Mouse (Mus musculus): Measurements from ENCODE around the gene Ppp1r14d. TPM values are rescaled to one million over a fixed set of nuclear protein-coding genes. Genes with fewer than 3 reads are reported as not detected.

The Ppp1r14d gene
- total and polyA plus RNA-seq, 2 experiments from 2014 or later: not detected

- Histone ChIP-seq H3K36me3 (ENCODE audit: insufficient read depth) (peaks cover 1% of the 10 kb centered on the region; the same call in 1 of the 2 replicates), H3K4me3 (ENCODE audit: low read depth, low read length) (no peak overlapping the region), H3K27ac (ENCODE audit: low read depth, low read length) (no peak overlapping the region), H3K9ac (no peak overlapping the region), H3K4me2 (ENCODE audit: low read depth) (no peak overlapping the region), H3K9me3 (ENCODE audit: low read length) (no peaks in the 10 kb centered on the region), H3K27me3 (ENCODE audit: insufficient read depth, low read length) (no peaks in the 10 kb centered on the region), H3K4me1 (ENCODE audit: insufficient read depth) (no peaks in the 10 kb centered on the region)
- ATAC-seq (no peak), DNase-seq (no peak)
- no peak for TF ChIP-seq CTCF (IDR thresholded peaks at IDR 0.05; ENCODE audit: low read depth)
- 88% methylated on average over 5 of the region's 5 CpGs for WGBS
Observed at GRCm38 (mm10) chr2:119190969-119191368, 38.7 kb downstream of the Ppp1r14d start.

GRCm38 (mm10) chr2:119189029-119189710 is 40.5 kb downstream of the Ppp1r14d start:
- Histone ChIP-seq H3K9ac (no peak overlapping the region), H3K27ac (ENCODE audit: low read depth, low read length) (no peak overlapping the region), H3K9me3 (ENCODE audit: low read length) (no peaks in the 10 kb centered on the region), H3K36me3 (ENCODE audit: insufficient read depth) (peaks cover 15% of the 10 kb centered on the region), H3K4me2 (ENCODE audit: low read depth) (peak overlapping the region; percentile 39), H3K4me1 (ENCODE audit: insufficient read depth) (no peaks in the 10 kb centered on the region), H3K4me3 (ENCODE audit: low read depth, low read length) (peak overlapping the region; percentile 16; the same call in 1 of the 2 replicates), H3K27me3 (ENCODE audit: insufficient read depth, low read length) (no peaks in the 10 kb centered on the region)
- 7% methylated on average over 15 of the region's 15 CpGs for WGBS
- DNase-seq (peak; percentile 85), ATAC-seq (peak; percentile 93)
- peak; percentile 84 for TF ChIP-seq CTCF (IDR thresholded peaks at IDR 0.05; ENCODE audit: low read depth)

GRCm38 (mm10) chr2:119182914-119183313 is 46.8 kb downstream of the Ppp1r14d start:
- H3K9me3 ChIP-seq (ENCODE audit: low read length): no peaks in the 10 kb centered on the region
- TF ChIP-seq CTCF (IDR thresholded peaks at IDR 0.05; ENCODE audit: low read depth): no peak
- no peak for ATAC-seq
- WGBS: 82% methylated on average over 7 of the region's 7 CpGs
- no peak overlapping the region for H3K4me2 ChIP-seq (ENCODE audit: low read depth)
- H3K27me3 ChIP-seq (ENCODE audit: insufficient read depth, low read length): no peaks in the 10 kb centered on the region
- no peak overlapping the region for H3K9ac ChIP-seq
- DNase-seq: no peak
- no peak overlapping the region for H3K4me3 ChIP-seq (ENCODE audit: low read depth, low read length)
- H3K4me1 ChIP-seq (ENCODE audit: insufficient read depth): no peaks in the 10 kb centered on the region
- peaks cover 61% of the 10 kb centered on the region for H3K36me3 ChIP-seq (ENCODE audit: insufficient read depth)
- H3K27ac ChIP-seq (ENCODE audit: low read depth, low read length): no peak overlapping the region

GRCm38 (mm10) chr2:119177384-119177939 is 52.2 kb downstream of the Ppp1r14d start:
- no peak for DNase-seq
- H3K36me3 ChIP-seq (ENCODE audit: insufficient read depth): peaks cover 46% of the 10 kb centered on the region
- 93% methylated on average over 5 of the region's 5 CpGs for WGBS
- H3K4me3 ChIP-seq (ENCODE audit: low read depth, low read length): no peak overlapping the region
- H3K9ac ChIP-seq: no peak overlapping the region
- TF ChIP-seq CTCF (IDR thresholded peaks at IDR 0.05; ENCODE audit: low read depth): no peak
- H3K4me2 ChIP-seq (ENCODE audit: low read depth): no peak overlapping the region
- H3K27me3 ChIP-seq (ENCODE audit: insufficient read depth, low read length): no peaks in the 10 kb centered on the region
- no peak for ATAC-seq
- no peaks in the 10 kb centered on the region for H3K9me3 ChIP-seq (ENCODE audit: low read length)
- no peaks in the 10 kb centered on the region for H3K4me1 ChIP-seq (ENCODE audit: insufficient read depth)
- H3K27ac ChIP-seq (ENCODE audit: low read depth, low read length): no peak overlapping the region

- H3K4me1 ChIP-seq (ENCODE audit: insufficient read depth): no peaks in the 10 kb centered on the region
- H3K27ac ChIP-seq (ENCODE audit: low read depth, low read length): no peak overlapping the region
- H3K9ac ChIP-seq: no peak overlapping the region
- DNase-seq (no peak), ATAC-seq (no peak)
- no peak overlapping the region for H3K4me3 ChIP-seq (ENCODE audit: low read depth, low read length)
- H3K36me3 ChIP-seq (ENCODE audit: insufficient read depth): peaks cover 53% of the 10 kb centered on the region
- no peak for TF ChIP-seq CTCF (IDR thresholded peaks at IDR 0.05; ENCODE audit: low read depth)
- no peak overlapping the region for H3K4me2 ChIP-seq (ENCODE audit: low read depth)
- 62% methylated on average over 3 of the region's 3 CpGs for WGBS
- no peaks in the 10 kb centered on the region for H3K27me3 ChIP-seq (ENCODE audit: insufficient read depth, low read length)
- H3K9me3 ChIP-seq (ENCODE audit: low read length): no peaks in the 10 kb centered on the region
Observed at GRCm38 (mm10) chr2:119176761-119177160, 52.9 kb downstream of the Ppp1r14d start.

GRCm38 (mm10) chr2:119175614-119176013 is 54.1 kb downstream of the Ppp1r14d start:
- H3K4me2 ChIP-seq (ENCODE audit: low read depth): no peak overlapping the region
- no peak for TF ChIP-seq CTCF (IDR thresholded peaks at IDR 0.05; ENCODE audit: low read depth)
- no peak overlapping the region for H3K4me3 ChIP-seq (ENCODE audit: low read depth, low read length)
- no peaks in the 10 kb centered on the region for H3K27me3 ChIP-seq (ENCODE audit: insufficient read depth, low read length)
- ATAC-seq: no peak
- DNase-seq: no peak
- 78% methylated on average over 6 of the region's 6 CpGs for WGBS
- peaks cover 50% of the 10 kb centered on the region for H3K36me3 ChIP-seq (ENCODE audit: insufficient read depth)
- H3K9me3 ChIP-seq (ENCODE audit: low read length): no peaks in the 10 kb centered on the region
- no peak overlapping the region for H3K27ac ChIP-seq (ENCODE audit: low read depth, low read length)
- H3K9ac ChIP-seq: no peak overlapping the region
- H3K4me1 ChIP-seq (ENCODE audit: insufficient read depth): no peaks in the 10 kb centered on the region

- Histone ChIP-seq H3K4me1 (ENCODE audit: insufficient read depth) (no peaks in the 10 kb centered on the region), H3K27ac (ENCODE audit: low read depth, low read length) (no peak overlapping the region), H3K9me3 (ENCODE audit: low read length) (no peaks in the 10 kb centered on the region), H3K36me3 (ENCODE audit: insufficient read depth) (peaks cover 43% of the 10 kb centered on the region), H3K4me3 (ENCODE audit: low read depth, low read length) (no peak overlapping the region), H3K27me3 (ENCODE audit: insufficient read depth, low read length) (no peaks in the 10 kb centered on the region), H3K9ac (no peak overlapping the region), H3K4me2 (ENCODE audit: low read depth) (no peak overlapping the region)
- no peak for TF ChIP-seq CTCF (IDR thresholded peaks at IDR 0.05; ENCODE audit: low read depth)
- DNase-seq: no peak
- WGBS: 60% methylated on average over 14 of the region's 14 CpGs
- no peak for ATAC-seq
Observed at GRCm38 (mm10) chr2:119174866-119175265, 54.8 kb downstream of the Ppp1r14d start.

Measured in forebrain, postnatal 0 days (tissue).